Mouse (Mus musculus): ENCODE results near the gene Hsbp1.

GRCm38 (mm10) chr8:119311412-119311811 is 32.9 kb upstream of the Hsbp1 start:
- no peak for TF ChIP-seq POLR2A (IDR thresholded peaks at IDR 0.05; ENCODE audit: insufficient read depth, low read length)
- TF ChIP-seq CTCF (IDR thresholded peaks at IDR 0.05; ENCODE audit: low read depth, low read length) = no peak
- no peak for TF ChIP-seq EP300 (IDR thresholded peaks at IDR 0.05; ENCODE audit: insufficient read depth, low read depth, low read length)
